Mouse (Mus musculus): ENCODE measurements at regions not wholly inside any gene's neighbourhood (a gene's known extent, or its start where the extent isn't known, plus 50 kb on each side); places are given as distances from the start of the nearest gene placed in this dataset.

DNA sequence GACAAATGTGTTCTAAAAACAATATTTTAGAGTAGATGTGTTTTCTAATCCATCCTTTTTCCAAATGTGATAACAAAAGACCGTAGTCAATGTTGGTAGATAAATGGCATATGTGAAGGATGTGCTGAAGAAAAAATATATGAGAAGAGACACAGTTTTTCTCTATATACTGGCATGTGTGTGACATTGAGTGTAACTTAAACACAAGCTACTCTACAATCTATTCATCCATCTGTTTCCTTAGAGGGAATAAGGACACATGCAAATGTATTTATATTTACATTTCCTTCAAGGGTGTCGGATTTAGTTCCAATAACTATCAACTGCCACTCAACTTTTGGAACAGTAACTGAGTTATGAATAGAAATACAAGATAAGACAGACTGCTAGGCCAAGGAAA lies 149.7 kb upstream of the Klhl1 start:
- TF ChIP-seq CTCF (IDR thresholded peaks at IDR 0.05; ENCODE audit: insufficient read depth, low read length): no peak
- no peak for TF ChIP-seq POLR2A (IDR thresholded peaks at IDR 0.05; ENCODE audit: borderline replicate concordance, extremely low read depth, low read depth, low read length)
